Mouse (Mus musculus): ENCODE measurements around the gene Nfx1.

- TF ChIP-seq CTCF (IDR thresholded peaks at IDR 0.05; ENCODE audit: low read depth, low read length) (no peak), POLR2A (IDR thresholded peaks at IDR 0.05; ENCODE audit: insufficient read depth, low read length) (no peak)
Measured at GRCm38 (mm10) chr4:41037942-41038341, 67.2 kb downstream of the Nfx1 start.

All from ES-Bruce4 (cell line).